Mouse (Mus musculus): ENCODE results near the gene Xrcc5.

GRCm38 (mm10) chr1:72358216-72358615, 51.0 kb downstream of the Xrcc5 start:
- no peak for TF ChIP-seq POLR2A (IDR thresholded peaks at IDR 0.05; ENCODE audit: control insufficient read depth in 1 of 2, insufficient read depth in 1 of 2, low read depth in 1 of 2, low read length in 2 of 2, poor library complexity in 1 of 2)
- TF ChIP-seq CTCF (IDR thresholded peaks at IDR 0.05 in 2 of 3, conservative IDR thresholded peaks at IDR 0.05 in 1 of 3; ENCODE audit: control insufficient read depth in 1 of 3, insufficient read depth in 1 of 3, low read depth in 2 of 3, low read length in 3 of 3, poor library complexity in 1 of 3, severe bottlenecking in 1 of 3), result no peak
- TF ChIP-seq USF1 (IDR thresholded peaks at IDR 0.05; ENCODE audit: low read depth, low read length), result no peak
- no peak for TF ChIP-seq BHLHE40 (IDR thresholded peaks at IDR 0.05; ENCODE audit: borderline replicate concordance, low read depth, low read length)
- TF ChIP-seq ELF1 (IDR thresholded peaks at IDR 0.05; ENCODE audit: low read depth, low read length), result no peak
- no peak for TF ChIP-seq GATA1 (IDR thresholded peaks at IDR 0.05; ENCODE audit: low read depth, low read length)
- TF ChIP-seq NRF1 (IDR thresholded peaks at IDR 0.05; ENCODE audit: insufficient read depth, low read depth, low read length, poor library complexity, severe bottlenecking), result no peak

Measured in MEL (cell line).